ENCODE assay signal across 8 mouse cellular contexts in genomic region chr6:116386045-116386415, GRCm38 (mm10). TPM values are rescaled to one million over a fixed set of nuclear protein-coding genes. Genes with fewer than 3 reads are reported as not detected.
A peak's percentile ranks its signal among the peaks of the same experiment; 100 is the strongest.
DNase-seq lines count a peak whose midpoint lies in the region; ATAC-seq and TF ChIP-seq lines count a peak whose summit lies in the region.

No protein-coding gene starts in this region.

- no peaks in the 10 kb centered on the region for H3K27me3 ChIP-seq in heart, embryonic 13.5 days (replicated peaks)
- H3K27me3 ChIP-seq in forebrain, embryonic 13.5 days = no peaks in the 10 kb centered on the region
- H3K27me3 ChIP-seq in kidney, embryonic 14.5 days (ENCODE audit: control insufficient read depth, insufficient read depth, low read length) = no peaks in the 10 kb centered on the region
- no peaks in the 10 kb centered on the region for H3K27me3 ChIP-seq in midbrain, postnatal 0 days (ENCODE audit: insufficient read depth, low read length)

- no peak overlapping the region for H3K4me3 ChIP-seq in heart, embryonic 13.5 days
- no peak overlapping the region for H3K4me3 ChIP-seq in forebrain, embryonic 13.5 days
- H3K4me3 ChIP-seq in kidney, embryonic 14.5 days (ENCODE audit: low read length) = no peak overlapping the region
- H3K4me3 ChIP-seq in midbrain, postnatal 0 days (ENCODE audit: low read depth, low read length) = no peak overlapping the region

- 35% methylated on average over 4 of the region's 4 CpGs for WGBS in heart, embryonic 13.5 days
- WGBS in forebrain, embryonic 13.5 days = 27% methylated on average over 4 of the region's 4 CpGs
- 25% methylated on average over 4 of the region's 4 CpGs for WGBS in kidney, embryonic 14.5 days
- 24% methylated on average over 4 of the region's 4 CpGs for WGBS in midbrain, postnatal 0 days

- no peak overlapping the region for H3K9ac ChIP-seq in heart, embryonic 13.5 days
- peak overlapping the region; percentile 50 for H3K9ac ChIP-seq in forebrain, embryonic 13.5 days
- H3K9ac ChIP-seq in kidney, embryonic 14.5 days (ENCODE audit: low read depth, low read length) = no peak overlapping the region
- H3K9ac ChIP-seq in midbrain, postnatal 0 days (replicated peaks; ENCODE audit: low read length, poor library complexity, severe bottlenecking) = no peak overlapping the region

- no peak for ATAC-seq in heart, embryonic 13.5 days (ENCODE audit: extremely low read depth, insufficient number of reproducible peaks, low FRiP score, low TSS enrichment)
- peak; percentile 68 for ATAC-seq in forebrain, embryonic 13.5 days
- peak; percentile 88 for ATAC-seq in kidney, embryonic 14.5 days (ENCODE audit: low FRiP score, low TSS enrichment)
- peak; percentile 66; the same call in 1 of the 2 replicates for ATAC-seq in midbrain, postnatal 0 days (ENCODE audit: low FRiP score)

- DNase-seq in heart, postnatal 10 days = no peak
- no peak for DNase-seq in midbrain, postnatal 0 days (ENCODE audit: low spot score)
- DNase-seq in thymus, postnatal 0 days (ENCODE audit: low spot score) = no peak
- no peak for DNase-seq in heart, adult 9 months (ENCODE audit: low spot score in 2 of 2)
- no peak for DNase-seq in adrenal gland, postnatal 25 days

- H3K27ac ChIP-seq in heart, embryonic 13.5 days (replicated peaks) = no peak overlapping the region
- H3K27ac ChIP-seq in forebrain, embryonic 13.5 days = peak overlapping the region; percentile 35; the same call in 1 of the 2 replicates
- H3K27ac ChIP-seq in kidney, embryonic 14.5 days (ENCODE audit: low read depth, low read length) = peak overlapping the region; percentile 74
- H3K27ac ChIP-seq in midbrain, postnatal 0 days (ENCODE audit: low read depth, low read length) = 0 out of 2 replicates have a peak overlapping the region, but pooled peaks have one; percentile 4

- H3K4me1 ChIP-seq in heart, embryonic 13.5 days = peaks cover 23% of the 10 kb centered on the region
- peaks cover 34% of the 10 kb centered on the region for H3K4me1 ChIP-seq in forebrain, embryonic 13.5 days
- peaks cover 34% of the 10 kb centered on the region for H3K4me1 ChIP-seq in kidney, embryonic 14.5 days (ENCODE audit: control insufficient read depth, insufficient read depth, low read length)
- peaks cover 10% of the 10 kb centered on the region; the same call in 1 of the 2 replicates for H3K4me1 ChIP-seq in midbrain, postnatal 0 days (ENCODE audit: insufficient read depth, low read length)

- TF ChIP-seq CTCF in midbrain, postnatal 0 days (IDR thresholded peaks at IDR 0.05) = no peak

- 0 out of 2 replicates have a peak overlapping the region, but pooled peaks have one; percentile 9 for H3K4me2 ChIP-seq in heart, embryonic 13.5 days
- peak overlapping the region; percentile 39 for H3K4me2 ChIP-seq in forebrain, embryonic 13.5 days
- peak overlapping the region; percentile 26 for H3K4me2 ChIP-seq in kidney, embryonic 14.5 days (replicated peaks; ENCODE audit: low read depth, low read length)
- peak overlapping the region; percentile 0; the same call in 1 of the 2 replicates for H3K4me2 ChIP-seq in midbrain, postnatal 0 days (ENCODE audit: low read depth, low read length, poor library complexity, severe bottlenecking)

- intact Hi-C loops in heart, postnatal 10 days (cut with DNase I) = no loop called here

- H3K9me3 ChIP-seq in heart, embryonic 13.5 days = no peaks in the 10 kb centered on the region
- H3K9me3 ChIP-seq in forebrain, embryonic 13.5 days (replicated peaks) = no peaks in the 10 kb centered on the region
- H3K9me3 ChIP-seq in kidney, embryonic 14.5 days (ENCODE audit: control insufficient read depth, low read length) = no peaks in the 10 kb centered on the region
- no peaks in the 10 kb centered on the region for H3K9me3 ChIP-seq in midbrain, postnatal 0 days (ENCODE audit: low read length)

- no peaks in the 10 kb centered on the region for H3K36me3 ChIP-seq in heart, embryonic 13.5 days
- H3K36me3 ChIP-seq in forebrain, embryonic 13.5 days (ENCODE audit: poor library complexity, severe bottlenecking) = no peaks in the 10 kb centered on the region
- no peaks in the 10 kb centered on the region for H3K36me3 ChIP-seq in kidney, embryonic 14.5 days (ENCODE audit: control insufficient read depth, insufficient read depth, low read length)
- no peaks in the 10 kb centered on the region for H3K36me3 ChIP-seq in midbrain, postnatal 0 days (ENCODE audit: insufficient read depth, low read length)

RNA-seq across cellular contexts. Expression of gene March8, which starts 48.2 kb away (rescaled TPM):
- polyA plus RNA-seq in heart, embryonic 13.5 days (2015; fragmentation: Nextera tagmentation; extraction: Ambion mirVana) = 22.6 and 25.0 TPM in 2 replicates
- 10 to 100 TPM; 39.1 to 45.4 TPM for total RNA-seq in heart, postnatal 10 days (2021)
- 40.7 and 49.3 TPM in 2 replicates for polyA plus RNA-seq in forebrain, embryonic 13.5 days (2015; fragmentation: Nextera tagmentation; extraction: Ambion mirVana)
- 28.6 and 40.0 TPM in 2 replicates for polyA plus RNA-seq in kidney, embryonic 14.5 days (2014; fragmentation: Nextera tagmentation; extraction: Ambion mirVana)
- 90.9 and 120 TPM in 2 replicates for total RNA-seq in midbrain, postnatal 0 days (2014; rRNA removed)
- polyA plus RNA-seq in midbrain, postnatal 0 days (2015; fragmentation: Nextera tagmentation; extraction: Ambion mirVana) = 34.2 and 38.2 TPM in 2 replicates
- polyA plus RNA-seq in thymus, postnatal 0 days (2015; fragmentation: Nextera tagmentation; extraction: Ambion mirVana) = 5.7 and 6.6 TPM in 2 replicates
- total RNA-seq in adrenal gland, postnatal 25 days (2021) = 65.2 and 78.1 TPM in 2 replicates
